Mouse (Mus musculus): ENCODE measurements around the gene Rreb1.

Rreb1 gene

GRCm38 (mm10) chr13:37967565-37967964 is 189.4 kb downstream of the Rreb1 start:
- in situ Hi-C loops (cut with MboI, MseI), result no loop called here

DNA sequence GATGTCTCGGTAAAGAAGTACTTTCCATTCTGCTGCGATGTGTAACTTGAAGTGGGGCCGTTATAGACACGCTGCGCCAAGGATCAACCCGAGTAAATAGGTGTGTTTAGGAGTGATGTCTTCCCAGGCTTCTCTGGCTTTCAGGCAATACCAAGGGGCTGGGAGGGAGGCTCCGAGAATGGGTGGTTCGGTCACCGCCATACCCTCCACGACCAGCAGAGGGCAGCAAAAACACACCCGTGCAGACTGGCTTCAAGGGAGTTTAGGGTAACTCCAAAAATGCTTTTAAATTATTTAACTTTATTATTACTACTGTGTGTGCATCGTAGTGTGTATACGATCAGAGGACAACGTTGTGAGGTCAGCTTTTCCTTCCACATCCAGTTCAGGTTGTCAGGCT is 191.1 kb downstream of the Rreb1 start:
- in situ Hi-C loops (cut with MboI, MseI), result no loop called here

GRCm38 (mm10) chr13:37969988-37970387 is 191.8 kb downstream of the Rreb1 start:
- in situ Hi-C loops (cut with MboI, MseI), result no loop called here

GRCm38 (mm10) chr13:37970887-37971530 is 192.8 kb downstream of the Rreb1 start:
- in situ Hi-C loops (cut with MboI, MseI), result no loop called here

GRCm38 (mm10) chr13:37974036-37974435 is 195.8 kb downstream of the Rreb1 start:
- in situ Hi-C loops (cut with MboI, MseI), result no loop called here

DNA sequence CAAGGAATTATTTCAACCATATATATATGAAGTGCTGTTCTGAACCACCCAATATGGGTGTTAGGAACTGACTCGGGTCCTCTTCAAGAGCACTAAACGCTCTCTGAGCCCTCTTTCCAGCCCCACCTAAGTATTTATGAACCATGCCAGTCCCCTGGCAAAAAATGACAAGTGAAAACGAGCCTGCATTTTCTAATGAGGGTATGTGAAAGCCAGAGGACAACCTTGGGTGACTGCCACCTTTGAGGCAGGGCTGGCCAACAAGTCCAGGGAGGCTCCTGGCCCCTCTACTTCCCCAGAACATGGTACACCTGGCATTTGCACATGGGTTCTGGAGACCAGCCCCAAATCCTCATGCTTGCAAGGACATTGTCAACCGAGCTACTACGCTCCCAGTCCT is 196.5 kb downstream of the Rreb1 start:
- in situ Hi-C loops (cut with MboI, MseI), result no loop called here

GRCm38 (mm10) chr13:37979506-37979905 is 201.3 kb downstream of the Rreb1 start:
- in situ Hi-C loops (cut with MboI, MseI), result no loop called here

DNA sequence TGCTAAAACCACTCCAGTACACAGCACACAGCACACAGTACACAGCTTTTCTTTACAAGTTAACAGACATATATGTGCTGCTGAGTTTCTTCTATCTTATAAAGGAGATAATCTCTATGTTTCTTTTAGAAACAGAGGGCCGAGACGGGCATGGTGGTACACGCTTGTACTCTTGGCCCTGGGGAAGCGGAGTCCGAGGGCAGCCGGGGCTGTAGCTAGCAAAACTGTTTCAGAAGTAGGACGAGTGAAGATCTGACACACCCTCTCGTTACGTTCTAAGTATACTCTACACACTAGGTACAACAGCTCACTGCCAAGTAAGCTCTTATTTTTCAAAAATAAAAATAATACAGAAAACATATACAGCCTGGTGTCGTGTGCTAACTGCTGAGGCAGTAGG is 202.1 kb downstream of the Rreb1 start:
- in situ Hi-C loops (cut with MboI, MseI), result no loop called here

GRCm38 (mm10) chr13:37981063-37981462 is 202.9 kb downstream of the Rreb1 start:
- in situ Hi-C loops (cut with MboI, MseI), result no loop called here

GRCm38 (mm10) chr13:37986166-37986565 is 208.0 kb downstream of the Rreb1 start:
- in situ Hi-C loops (cut with MboI, MseI), result no loop called here

DNA sequence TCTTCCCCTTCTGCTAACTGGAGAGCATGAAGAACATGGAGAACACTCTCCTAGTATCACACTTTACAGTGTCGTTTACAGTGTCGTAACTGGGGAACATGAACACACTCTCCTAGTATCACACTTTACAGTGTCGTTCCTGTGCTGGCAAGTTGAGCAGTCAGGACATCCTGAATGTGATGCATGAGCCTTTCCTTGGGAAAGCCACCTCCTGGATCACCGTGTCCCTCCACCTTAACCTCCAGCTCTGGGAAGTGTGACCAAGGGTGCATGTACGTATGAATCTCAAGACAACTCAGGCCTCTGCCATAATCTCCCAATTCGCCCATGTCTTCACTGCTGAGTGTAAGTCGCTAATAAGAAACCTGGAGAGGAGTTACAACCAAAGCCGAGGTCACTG is 211.5 kb downstream of the Rreb1 start:
- in situ Hi-C loops (cut with MboI, MseI), result loop anchor here (5.0 to 10.0 kb wide), 2 partner anchors 48 to 215 kb away; partner anchors contain the start of genes Cage1 (in 1 of the 2), Riok1 (in 1 of the 2) and Snrnp48 (in 1 of the 2)

GRCm38 (mm10) chr13:37992638-37993371 is 214.6 kb downstream of the Rreb1 start:
- in situ Hi-C loops (cut with MboI, MseI), result loop anchor here (5.0 to 10.0 kb wide), 2 partner anchors 44 to 212 kb away; partner anchors contain the start of genes Cage1 (in 1 of the 2), Riok1 (in 1 of the 2) and Snrnp48 (in 1 of the 2)

DNA sequence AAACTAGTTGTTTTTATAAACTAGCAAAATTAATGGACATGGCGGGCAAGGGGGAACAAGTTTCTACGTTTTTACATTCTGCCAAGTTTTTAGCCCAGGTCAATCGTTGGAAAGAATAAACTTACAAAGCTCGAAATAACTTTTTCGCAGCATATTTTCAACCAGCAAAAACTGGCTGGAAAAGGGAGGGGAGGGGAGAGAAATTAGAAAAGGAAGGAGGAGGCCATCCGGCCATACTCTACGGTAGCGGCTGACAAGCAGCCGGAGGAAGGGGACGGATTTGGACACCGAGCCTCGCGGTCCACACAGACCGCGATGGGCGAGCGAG is 215.1 kb downstream of the Rreb1 start:
- in situ Hi-C loops (cut with MboI, MseI), result loop anchor here (5.0 to 10.0 kb wide), 2 partner anchors 44 to 211 kb away; partner anchors contain the start of genes Cage1 (in 1 of the 2), Riok1 (in 1 of the 2) and Snrnp48 (in 1 of the 2)

DNA sequence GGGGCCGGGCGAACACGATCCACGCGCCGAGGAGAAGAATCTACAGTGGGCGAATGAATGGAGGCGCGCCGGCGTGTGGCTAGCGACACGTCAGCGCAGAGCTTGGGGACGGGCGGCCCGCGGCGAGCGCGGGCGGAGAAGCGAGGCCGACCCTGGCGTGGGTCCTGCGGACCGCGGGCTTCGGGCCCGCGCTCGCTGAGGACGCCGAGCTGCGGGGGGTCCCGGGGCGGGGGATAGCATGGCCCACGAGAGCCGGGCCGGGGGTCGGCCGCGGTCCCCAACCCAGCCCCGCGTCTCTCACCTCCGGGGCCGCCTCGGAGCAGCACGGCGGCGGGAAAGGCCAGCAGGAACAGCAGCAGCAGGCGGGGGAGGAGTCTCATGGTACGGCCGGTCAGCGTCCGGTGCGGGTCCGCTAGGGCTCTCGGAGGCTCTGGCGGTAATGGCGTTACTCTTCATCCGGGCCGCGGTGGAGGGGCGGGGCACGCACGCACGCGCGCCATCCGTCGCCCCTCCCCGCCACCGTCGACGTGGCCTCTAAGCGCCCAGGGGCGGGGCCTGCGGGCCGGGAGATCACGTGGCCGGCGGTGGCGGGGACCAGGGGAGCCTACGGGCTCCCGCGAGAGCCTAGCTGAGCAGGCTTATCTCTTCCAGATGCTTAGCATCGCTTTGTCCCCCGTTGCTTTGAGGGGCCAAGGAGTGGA is 215.7 kb downstream of the Rreb1 start, which contains the start of gene Ssr1:
TSS of gene Ssr1 (minus strand) at position 514 of the 701 bp plus-strand sequence.
- in situ Hi-C loops (cut with MboI, MseI), result loop anchor here (5.0 to 10.0 kb wide), 2 partner anchors 43 to 211 kb away; partner anchors contain the start of genes Cage1 (in 1 of the 2), Riok1 (in 1 of the 2) and Snrnp48 (in 1 of the 2)

DNA sequence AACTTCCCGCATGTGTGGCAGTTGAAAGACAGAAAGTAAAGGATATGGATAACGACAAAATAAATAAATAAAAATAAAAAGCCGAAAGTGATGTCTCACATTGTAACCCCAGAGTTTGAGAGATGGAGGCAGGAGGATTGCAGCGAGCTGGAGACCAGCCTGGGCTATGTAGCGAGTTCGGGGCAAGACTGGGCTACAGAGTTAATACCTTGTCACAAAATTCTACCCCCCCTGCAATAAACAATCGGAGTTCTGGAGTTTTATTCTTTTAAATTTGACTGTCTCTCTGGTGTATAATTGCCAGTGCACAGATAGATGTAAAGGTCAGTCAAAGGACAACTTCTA is 216.2 kb downstream of the Rreb1 start:
- in situ Hi-C loops (cut with MboI, MseI), result loop anchor here (5.0 to 10.0 kb wide), 2 partner anchors 43 to 210 kb away; partner anchors contain the start of genes Cage1 (in 1 of the 2), Riok1 (in 1 of the 2) and Snrnp48 (in 1 of the 2)

DNA sequence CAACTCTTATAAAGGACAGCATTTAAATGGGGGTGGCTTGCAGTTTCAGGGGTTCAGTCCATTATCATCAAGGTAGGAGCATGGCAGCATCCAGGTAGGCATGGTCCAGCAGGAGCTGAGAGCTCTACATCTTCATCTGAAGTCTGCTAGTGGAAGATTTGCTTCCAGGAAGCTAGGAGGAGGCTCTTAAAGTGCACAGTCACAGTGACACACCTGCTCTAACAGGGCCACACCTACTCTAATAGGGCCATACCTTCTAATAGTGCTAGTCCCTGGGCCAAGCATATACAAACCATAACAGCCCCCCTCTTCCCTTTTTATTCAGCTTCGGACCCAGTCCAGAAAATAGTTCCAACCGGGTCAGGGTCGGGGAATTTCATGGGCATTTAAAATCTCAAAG is 221.5 kb downstream of the Rreb1 start:
- in situ Hi-C loops (cut with MboI, MseI), result loop anchor here in 1 of 2 experiments (5.0 to 10.0 kb wide), 2 partner anchors 38 to 205 kb away; partner anchors contain the start of genes Cage1, Riok1 and Snrnp48

All from T-helper 17 cell (primary cell).